Mouse (Mus musculus) heart, postnatal 36 days (tissue): ENCODE results near the gene Fen1. TPM values are rescaled to one million over a fixed set of nuclear protein-coding genes. Genes with fewer than 3 reads are reported as not detected.

Source experiments
- DNase-seq, 2 experiments: peaks; one replicate each; pipeline ENCODE4 v3.0.0; 2021 to 2022
- intact Hi-C: fragments of 180-260 bp; cut with DNase I; formaldehyde crosslinking; loops from one replicate; pipeline ENCODE4 v1.15.1; 2025
- microRNA-seq, 2 experiments: library from miRNA; unstranded; fragments of <30 nt; microRNA quantifications; one replicate each; pipeline ENCODE4 v1.2.0; 2021; ENCODE audit warnings: borderline number of aligned reads in 2 of 2
- total RNA-seq, 2 experiments: library from RNA; stranded (reverse); gene quantifications; 2 replicates each; pipeline ENCODE4 v1.2.3; 2021

The Fen1 gene
- total RNA-seq, 2 experiments from 2014 or later: 4.7 TPM

GRCm38 (mm10) chr19:10149189-10149588 is 54.8 kb downstream of the Fen1 start:
- no peak for DNase-seq
- intact Hi-C loops: no loop called here

Small RNAs within 50 kb of the gene (microRNA-seq; reads per million reads assigned to microRNA genes)
- 0 reads per million in 2 experiments for gene Mir6993

Other genes with a start within 250 kb of the Fen1 start
- gene Fth1, start 223.6 kb downstream of the Fen1 start, total RNA-seq: 1,000 to 10,000 TPM; 2,889 to 3,152 TPM
- under 1 TPM; 0.11 to 0.14 TPM for gene Best1, start 202.5 kb downstream of the Fen1 start, total RNA-seq
- 1 to 10 TPM; 7.9 to 8.7 TPM for gene Rab3il1, start 202.5 kb downstream of the Fen1 start, total RNA-seq
- gene Fads3, start 162.6 kb downstream of the Fen1 start, total RNA-seq: 10 to 100 TPM; 37.8 to 39.8 TPM
- 1 to 10 TPM; 4.8 to 6.8 TPM for gene Fads2, start 102.4 kb downstream of the Fen1 start, total RNA-seq
- gene Fads1, start 21.3 kb downstream of the Fen1 start, total RNA-seq: 10 to 100 TPM; 23.7 to 24.0 TPM
- 100 to 1,000 TPM; 173 to 180 TPM for gene Tmem258, start 155 bp downstream of the Fen1 start, total RNA-seq
- 1 to 10 TPM; 5.9 to 7.3 TPM for gene Myrf, start 36.6 kb upstream of the Fen1 start, total RNA-seq
- 1 to 10 TPM; 2.7 TPM for gene Dagla, start 100.7 kb upstream of the Fen1 start, total RNA-seq
- gene Syt7, start 184.9 kb upstream of the Fen1 start, total RNA-seq: 10 to 100 TPM; 39.4 to 41.6 TPM